9 mouse cellular contexts compared by ENCODE assay signal in the genomic region with DNA sequence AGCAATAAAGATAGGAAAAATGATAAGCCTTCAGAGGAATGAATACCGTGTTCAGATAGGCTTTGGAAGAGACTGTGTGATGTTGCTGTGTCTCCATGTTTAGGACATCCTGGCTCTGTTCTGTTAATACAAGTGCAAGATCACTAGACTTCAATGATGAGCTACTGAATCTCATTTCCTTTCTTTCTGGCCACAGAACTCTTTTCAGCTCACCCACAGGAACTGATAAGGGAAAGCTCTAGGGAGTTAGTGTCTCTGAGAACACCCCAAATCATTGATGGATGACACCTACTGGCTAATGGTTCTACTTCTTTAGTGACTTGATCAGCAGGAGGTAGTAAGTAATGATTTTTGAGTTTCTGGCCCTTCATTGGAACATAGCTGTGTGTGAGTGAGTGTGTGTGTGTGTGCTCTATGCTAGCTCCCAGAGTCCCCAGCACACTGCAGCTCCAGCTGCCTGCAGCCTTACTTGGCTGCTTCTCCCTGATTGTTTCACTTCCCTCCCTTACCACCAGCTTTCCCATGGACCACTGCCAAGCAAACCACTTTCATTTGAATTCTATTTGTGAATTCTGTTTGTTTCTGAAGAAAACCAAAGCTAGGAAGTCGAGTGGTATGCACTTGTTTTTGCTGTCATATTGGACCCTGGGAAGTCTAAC. TPM values are rescaled to one million over a fixed set of nuclear protein-coding genes. Genes with fewer than 3 reads are reported as not detected.
DNase-seq lines count a peak whose midpoint lies in the region; ATAC-seq and TF ChIP-seq lines count a peak whose summit lies in the region.
"Had no signal": no experiment of that assay in that cellular context is flagged by ENCODE, and none has a peak within 500 bp of the region (broad histone marks: within the 10 kb centered on the region; RNA-seq: fewer than 3 reads in every experiment).

No protein-coding gene starts in this region.

- H3K4me2 ChIP-seq in hindbrain, embryonic 15.5 days: no peak overlapping the region
- H3K4me2 ChIP-seq in lung, embryonic 14.5 days: 0 out of 2 replicates have a peak overlapping the region, but pooled peaks have one; percentile 10
- H3K4me2 ChIP-seq: limb, embryonic 15.5 days had no signal

- 0 out of 2 replicates have a peak, but pooled peaks cover 6% of the 10 kb centered on the region for H3K4me1 ChIP-seq in hindbrain, embryonic 15.5 days (replicated peaks)
- H3K4me1 ChIP-seq in lung, embryonic 14.5 days (ENCODE audit: insufficient read depth): peaks cover 5% of the 10 kb centered on the region; the same call in 1 of the 2 replicates

- no peak overlapping the region for H3K9ac ChIP-seq in hindbrain, embryonic 15.5 days
- H3K9ac ChIP-seq in lung, embryonic 14.5 days: no peak overlapping the region
- H3K9ac ChIP-seq: limb, embryonic 15.5 days had no signal

- WGBS in hindbrain, embryonic 15.5 days: 60% methylated on average over 2 of the region's 2 CpGs
- WGBS in lung, embryonic 14.5 days: 41% methylated on average over 2 of the region's 2 CpGs

- TF ChIP-seq CTCF in lung, embryonic 14.5 days (IDR thresholded peaks at IDR 0.05; ENCODE audit: low read depth): peak; percentile 12; the same call in 1 of the 2 replicates

- no peak overlapping the region for H3K4me3 ChIP-seq in hindbrain, embryonic 15.5 days
- H3K4me3 ChIP-seq in lung, embryonic 14.5 days (ENCODE audit: low read depth, low read length): no peak overlapping the region
- H3K4me3 ChIP-seq: limb, embryonic 15.5 days had no signal

- H3K27me3 ChIP-seq in hindbrain, embryonic 15.5 days: no peaks in the 10 kb centered on the region
- H3K27me3 ChIP-seq in lung, embryonic 14.5 days (ENCODE audit: insufficient read depth, low read length): no peaks in the 10 kb centered on the region
- H3K27me3 ChIP-seq: limb, embryonic 15.5 days had no signal

- H3K9me3 ChIP-seq in hindbrain, embryonic 15.5 days: no peaks in the 10 kb centered on the region
- no peaks in the 10 kb centered on the region for H3K9me3 ChIP-seq in lung, embryonic 14.5 days (ENCODE audit: low read depth, low read length)
- H3K9me3 ChIP-seq: limb, embryonic 15.5 days had no signal

- H3K36me3 ChIP-seq in hindbrain, embryonic 15.5 days: no peaks in the 10 kb centered on the region
- no peaks in the 10 kb centered on the region for H3K36me3 ChIP-seq in lung, embryonic 14.5 days (ENCODE audit: insufficient read depth)
- H3K36me3 ChIP-seq: limb, embryonic 15.5 days had no signal

- peak; percentile 79 for ATAC-seq in hindbrain, embryonic 15.5 days (ENCODE audit: low FRiP score, low read depth)
- ATAC-seq in lung, embryonic 14.5 days (ENCODE audit: insufficient read depth): peak; percentile 94

- H3K27ac ChIP-seq in hindbrain, embryonic 15.5 days (replicated peaks): 0 out of 2 replicates have a peak overlapping the region, but pooled peaks have one; percentile 6
- H3K27ac ChIP-seq in lung, embryonic 14.5 days (ENCODE audit: low read depth): peak overlapping the region; percentile 50; the same call in 1 of the 2 replicates
- H3K27ac ChIP-seq: limb, embryonic 15.5 days had no signal

- DNase-seq in adrenal gland, postnatal 10 days: peak; percentile 52
- DNase-seq in adrenal gland, adult 2 months: no peak
- peak; percentile 35 for DNase-seq in ovary, postnatal 14 days (ENCODE audit: low spot score)
- DNase-seq in ovary, adult 18-20 months (ENCODE audit: low spot score): no peak
- peak; percentile 92 for DNase-seq in lung, embryonic 14.5 days
- DNase-seq in thymus, adult 18-20 months: no peak
- no peak for DNase-seq in cerebellum, adult 11-12 months

RNA-seq across cellular contexts. Expression of a gene that starts 10.6 kb away (rescaled TPM):
- 10 to 100 TPM; 24.6 to 28.2 TPM for total RNA-seq in adrenal gland, postnatal 10 days (2021)
- total RNA-seq in adrenal gland, adult 2 months (2021): 10 to 100 TPM; 18.3 to 19.7 TPM
- polyA plus RNA-seq in adrenal gland, adult 2 months (2012; rRNA removed): 4.1 and 4.5 TPM in 2 replicates
- 25.9 and 36.7 TPM in 2 replicates for polyA plus RNA-seq in hindbrain, embryonic 15.5 days (2015; fragmentation: Nextera tagmentation; extraction: Ambion mirVana)
- polyA plus RNA-seq in lung, embryonic 14.5 days (2014; fragmentation: Nextera tagmentation; extraction: Ambion mirVana): 47.6 and 47.7 TPM in 2 replicates

Comparison
In these comparisons a context has a peak if more than half of its experiments do, and no peak if none do; other contexts are left out.
1. DNase-seq: peak in adrenal gland, postnatal 10 days (single experiment), ovary, postnatal 14 days (single experiment) and lung, embryonic 14.5 days (single experiment); none in adrenal gland, adult 2 months (single experiment), ovary, adult 18-20 months (single experiment), thymus, adult 18-20 months (0 of 2) and cerebellum, adult 11-12 months (single experiment).